Mouse (Mus musculus) bone marrow, adult 2 months (tissue): ENCODE results near the gene Ciao1. TPM values are rescaled to one million over a fixed set of nuclear protein-coding genes. Genes with fewer than 3 reads are reported as not detected.

Experiments used
- H3K27ac ChIP-seq: fragments of 200-500 bp; 2 replicates; pipeline ENCODE4 v1.5.1; 2012; ENCODE audit warnings: low read depth, mild to moderate bottlenecking, control low read depth, inconsistent platforms, low read length; ENCODE audit not compliant: control insufficient read depth, poor library complexity, insufficient read depth
- H3K4me1 ChIP-seq: fragments of 200-500 bp; 2 replicates; pipeline ENCODE4 v1.6.1; 2011; ENCODE audit warnings: low read length; ENCODE audit not compliant: control insufficient read depth, insufficient read depth
- H3K4me3 ChIP-seq: fragments of 200-500 bp; replicated peaks from 2 replicates; pipeline ENCODE3; 2011; ENCODE audit warnings: mild to moderate bottlenecking, low read depth, low read length, control low read depth; ENCODE audit not compliant: control insufficient read depth
- CTCF ChIP-seq: fragments of 200-500 bp; IDR thresholded peaks from 2 replicates; pipeline ENCODE4 v1.5.1; 2011; ENCODE audit warnings: low read length, control low read depth; ENCODE audit not compliant: control insufficient read depth, insufficient read depth
- POLR2A ChIP-seq: fragments of 200-500 bp; IDR thresholded peaks from 2 replicates; pipeline ENCODE4 v1.6.1; 2011; ENCODE audit warnings: low read depth, mild to moderate bottlenecking, control low read depth, low read length, borderline replicate concordance; ENCODE audit not compliant: control insufficient read depth
- WGBS: fragments of 180-500 bp; shearing (Covaris S2); methylation state at CpG from one replicate; pipeline ENCODE4 v1.1.7; 2018; 5-methylcytosine and 5-hydroxymethylcytosine counted together
- polyA plus RNA-seq: library from polyadenylated mRNA; stranded (reverse); fragments of >200 nt; gene quantifications from 2 replicates; pipeline ENCODE4 v1.2.4, GENCODE M21; 2011; ENCODE audit warnings: low replicate concordance; ENCODE audit not compliant: missing spikeins, insufficient read depth, insufficient read length

Gene Ciao1
- polyA plus RNA-seq, 1 experiment: 24.9 TPM

DNA sequence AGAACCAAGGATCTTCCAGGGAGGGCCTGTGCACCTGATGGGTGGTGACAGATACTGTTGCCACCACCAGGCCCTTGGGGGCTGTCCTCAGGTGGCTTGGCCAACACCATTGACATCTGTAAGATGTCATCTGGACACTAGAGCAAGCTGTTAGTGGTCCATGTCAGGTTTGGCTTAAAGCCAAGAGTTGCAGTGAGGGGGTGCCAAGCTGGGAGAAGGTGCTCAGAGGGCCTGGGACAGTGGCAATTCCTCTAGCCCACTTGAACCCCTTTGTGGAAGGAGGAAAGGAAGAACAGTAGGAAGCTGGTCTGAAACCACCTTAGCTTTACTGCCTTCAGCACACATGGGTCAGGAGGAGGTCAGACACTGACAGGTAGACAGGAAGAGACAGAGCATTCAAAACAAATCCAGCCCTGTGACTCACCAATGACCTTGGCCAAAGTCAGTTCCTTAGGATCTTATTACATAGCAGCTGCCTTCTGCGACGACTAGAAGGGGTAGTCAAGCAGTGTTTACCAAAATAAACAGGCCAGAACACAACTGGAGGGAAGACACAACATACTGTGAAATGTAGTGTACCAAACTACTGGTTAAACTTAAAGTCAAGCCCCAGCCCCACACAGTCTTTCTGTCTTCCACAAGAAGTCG lies 4.4 kb upstream of the Ciao1 start:
- TF ChIP-seq CTCF: no peak
- TF ChIP-seq POLR2A: no peak
- H3K27ac ChIP-seq: no peak overlapping the region
- H3K4me1 ChIP-seq: no peaks in the 10 kb centered on the region; the same call in 1 of the 2 replicates
- no peak overlapping the region for H3K4me3 ChIP-seq
- 83% methylated on average over 3 of the region's 3 CpGs for WGBS

DNA sequence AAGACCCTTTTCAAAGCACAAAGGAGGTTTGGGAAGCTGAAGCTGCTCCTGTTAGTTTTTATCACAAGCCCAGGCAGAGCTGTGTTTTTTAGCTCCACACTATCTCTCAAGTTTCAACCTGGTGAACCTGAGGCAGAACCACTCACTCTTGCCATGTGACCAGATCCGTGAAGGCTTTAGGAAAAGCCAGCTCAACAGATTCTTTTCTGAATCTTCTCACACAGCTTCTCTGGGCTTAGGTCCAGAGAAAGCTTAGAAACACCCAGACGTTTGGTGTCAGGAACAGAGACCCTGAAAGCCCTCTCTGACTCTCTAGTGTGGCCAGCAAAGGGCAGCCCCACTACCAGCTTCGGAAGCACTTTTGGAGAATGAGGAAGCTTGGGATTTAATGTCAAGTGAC lies 3.8 kb upstream of the Ciao1 start:
- TF ChIP-seq POLR2A: no peak
- TF ChIP-seq CTCF: no peak
- no peak overlapping the region for H3K27ac ChIP-seq
- H3K4me3 ChIP-seq: no peak overlapping the region
- 88% methylated on average over 3 of the region's 3 CpGs for WGBS
- H3K4me1 ChIP-seq: no peaks in the 10 kb centered on the region; the same call in 1 of the 2 replicates

DNA sequence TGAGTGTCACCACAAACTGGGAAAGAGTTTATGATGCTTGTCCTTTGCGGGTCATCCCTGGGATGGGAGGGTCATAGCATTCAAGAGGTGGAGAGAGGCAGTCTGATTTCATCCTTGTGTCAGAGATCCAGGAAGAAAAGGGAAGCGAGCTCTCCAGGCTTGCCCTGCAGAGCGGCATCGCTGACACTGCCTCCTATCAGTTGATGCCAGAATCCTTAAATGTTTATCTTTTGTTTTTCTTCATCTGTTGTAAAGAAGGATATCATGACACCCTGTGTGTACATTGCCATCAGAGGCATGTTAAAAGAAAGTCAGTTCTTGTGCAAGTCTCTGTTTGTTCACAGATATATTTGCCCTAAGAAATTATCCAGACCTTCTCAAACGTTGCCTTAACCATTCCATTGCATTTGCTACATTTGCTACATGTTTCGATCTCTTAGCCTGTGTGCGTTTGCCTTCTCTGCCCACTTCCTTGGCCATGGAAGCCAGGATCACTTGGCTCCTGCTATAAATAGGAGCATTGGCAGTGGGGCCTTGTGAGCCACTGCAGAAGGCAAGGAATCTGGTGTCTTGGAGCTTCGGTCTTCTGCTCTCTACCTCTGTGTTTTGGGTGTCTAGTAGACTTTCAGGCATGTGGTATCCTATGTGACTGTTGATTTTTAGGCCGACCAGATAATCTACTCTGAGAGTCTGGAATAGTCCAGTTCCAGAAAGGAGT lies 2.8 kb upstream of the Ciao1 start:
- Histone ChIP-seq H3K4me1 (no peaks in the 10 kb centered on the region; the same call in 1 of the 2 replicates), H3K27ac (no peak overlapping the region), H3K4me3 (no peak overlapping the region)
- WGBS: 82% methylated on average over 9 of the region's 9 CpGs
- TF ChIP-seq POLR2A (no peak), CTCF (no peak)

DNA sequence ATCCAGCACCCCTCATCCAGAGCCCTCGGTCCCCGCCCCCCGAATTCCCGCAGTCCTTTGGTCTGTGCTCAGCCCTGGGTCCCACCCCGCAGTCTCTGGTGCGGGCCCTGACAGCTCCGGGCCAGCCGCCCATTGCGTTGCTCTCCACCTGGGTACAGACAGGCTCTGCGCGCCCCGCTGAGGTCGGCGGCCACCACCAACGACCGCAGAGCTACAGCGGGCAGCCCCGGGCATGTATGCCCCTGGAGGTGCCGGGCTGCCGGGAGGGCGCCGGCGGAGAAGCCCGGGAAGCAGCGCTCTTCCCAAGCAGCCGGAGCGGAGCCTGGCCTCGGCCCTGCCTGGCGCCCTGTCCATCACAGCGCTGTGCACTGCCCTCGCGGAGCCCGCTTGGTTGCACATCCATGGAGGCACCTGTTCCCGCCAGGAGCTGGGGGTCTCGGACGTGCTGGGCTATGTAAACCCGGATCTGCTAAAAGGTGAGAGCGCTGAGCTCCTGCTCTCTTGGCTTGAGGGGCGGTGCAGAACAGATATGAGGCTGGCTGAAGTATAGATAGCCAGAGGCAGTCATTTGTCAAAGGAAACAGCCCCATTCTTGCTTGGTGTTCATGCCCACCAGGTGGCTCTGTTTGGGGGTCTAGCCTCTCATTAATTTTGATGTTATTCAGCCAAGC lies 853 bp upstream of the Ciao1 start:
- no peaks in the 10 kb centered on the region; the same call in 1 of the 2 replicates for H3K4me1 ChIP-seq
- TF ChIP-seq POLR2A (no peak), CTCF (no peak)
- peak overlapping the region; percentile 85 for H3K4me3 ChIP-seq
- H3K27ac ChIP-seq: peak overlapping the region; percentile 62
- WGBS: under 1% methylated on average over 39 of the region's 39 CpGs

DNA sequence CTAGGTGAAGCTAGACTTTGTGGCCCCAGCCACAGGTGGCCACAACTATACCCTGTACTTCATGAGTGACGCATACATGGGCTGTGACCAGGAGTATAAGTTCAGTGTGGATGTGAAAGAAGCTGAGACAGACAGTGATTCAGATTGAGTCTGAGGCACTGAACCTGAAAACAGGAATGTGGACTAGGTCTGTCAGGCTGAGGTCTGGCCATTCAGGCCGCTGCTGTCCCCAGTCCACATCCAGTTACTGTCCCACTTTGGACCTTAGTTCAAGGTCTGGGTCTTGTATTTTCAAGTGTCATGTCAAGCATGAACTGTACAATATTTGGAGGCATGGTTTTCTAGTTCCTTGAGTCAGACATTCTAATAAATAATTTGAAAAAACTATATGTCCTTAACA lies 7.6 kb downstream of the Ciao1 start:
- no peak overlapping the region for H3K4me3 ChIP-seq
- WGBS: 93% methylated on average over 2 of the region's 2 CpGs
- no peak overlapping the region for H3K27ac ChIP-seq
- no peaks in the 10 kb centered on the region for H3K4me1 ChIP-seq
- TF ChIP-seq CTCF (no peak), POLR2A (no peak)

DNA sequence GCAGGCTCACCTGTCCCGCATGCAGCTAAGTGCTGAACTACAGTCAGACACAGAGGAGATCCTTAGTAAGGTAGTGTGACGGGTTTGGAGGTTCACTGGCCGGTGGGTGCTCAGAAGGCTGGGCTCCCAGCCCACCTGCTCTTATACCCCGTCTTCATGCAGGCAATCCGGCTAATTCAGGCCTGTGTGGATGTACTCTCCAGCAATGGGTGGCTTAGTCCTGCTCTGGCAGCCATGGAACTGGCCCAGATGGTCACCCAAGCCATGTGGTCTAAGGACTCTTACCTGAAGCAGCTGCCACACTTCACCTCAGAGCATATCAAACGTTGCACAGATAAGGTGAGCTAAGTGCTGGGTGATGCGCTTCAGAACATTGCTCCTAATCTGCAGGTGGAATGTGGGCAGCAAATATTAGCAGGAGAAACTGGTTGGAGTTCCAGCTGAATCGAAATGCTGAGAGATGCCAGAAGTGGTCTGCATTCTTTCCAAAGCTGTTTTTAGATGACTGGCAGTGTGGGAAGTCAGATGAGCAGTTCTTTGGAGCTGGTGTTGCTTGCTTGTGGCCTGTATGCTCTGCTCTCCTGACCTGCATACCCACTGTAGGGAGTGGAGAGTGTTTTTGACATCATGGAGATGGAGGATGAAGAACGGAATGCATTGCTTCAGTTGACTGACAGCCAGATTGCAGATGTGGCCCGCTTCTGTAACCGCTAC lies 9.6 kb downstream of the Ciao1 start:
- TF ChIP-seq POLR2A (no peak), CTCF (no peak)
- no peak overlapping the region for H3K4me3 ChIP-seq

DNA sequence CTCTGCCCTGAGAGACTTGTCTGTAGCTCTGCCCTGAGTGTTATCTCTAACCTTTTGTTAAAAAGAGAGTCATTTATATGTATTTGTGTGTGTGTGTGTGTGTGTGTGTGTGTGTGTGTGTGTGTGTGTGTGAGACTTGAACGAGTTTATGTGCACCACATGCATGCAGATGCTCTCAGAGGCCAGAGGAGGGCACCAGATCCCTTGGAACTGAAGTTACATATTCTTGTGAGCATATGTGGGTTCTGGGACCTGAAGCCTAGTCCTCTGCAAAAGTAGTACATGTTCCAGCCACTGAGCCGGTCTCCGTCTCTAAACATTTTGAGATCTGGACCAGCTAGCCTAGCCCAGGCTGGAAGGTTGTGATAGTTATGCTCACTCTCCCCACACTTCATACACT lies 22.4 kb downstream of the Ciao1 start:
- WGBS: 97% methylated on average over 3 of the region's 3 CpGs
- Histone ChIP-seq H3K27ac (no peak overlapping the region), H3K4me3 (no peak overlapping the region), H3K4me1 (no peaks in the 10 kb centered on the region)
- TF ChIP-seq CTCF (no peak), POLR2A (no peak)

More for the DNA sequence above, 9.6 kb downstream of the Ciao1 start:
- Histone ChIP-seq H3K4me1 (no peaks in the 10 kb centered on the region), H3K27ac (no peak overlapping the region)
- 93% methylated on average over 11 of the region's 11 CpGs for WGBS

DNA sequence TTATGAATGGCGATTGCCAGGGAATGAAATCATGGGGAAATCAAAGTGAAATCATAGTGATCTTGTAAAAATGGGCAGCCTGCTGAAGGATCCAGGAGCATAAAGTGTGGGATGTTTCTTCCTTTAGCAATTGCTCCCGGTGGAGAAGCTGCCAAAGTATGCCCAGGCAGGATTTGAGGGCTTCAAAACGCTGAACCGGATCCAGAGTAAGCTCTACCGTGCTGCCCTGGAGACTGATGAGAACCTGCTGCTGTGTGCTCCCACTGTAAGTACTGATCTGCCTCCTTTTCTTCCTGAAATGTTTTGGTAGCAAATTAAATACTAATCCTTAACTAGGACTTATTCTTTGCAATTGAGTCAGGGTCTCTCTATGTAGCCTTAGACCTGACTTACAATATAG lies 29.9 kb downstream of the Ciao1 start:
- H3K4me3 ChIP-seq: no peak overlapping the region
- WGBS: 89% methylated on average over 5 of the region's 5 CpGs
- H3K27ac ChIP-seq: no peak overlapping the region
- no peaks in the 10 kb centered on the region for H3K4me1 ChIP-seq
- no peak for TF ChIP-seq CTCF
- TF ChIP-seq POLR2A: no peak
